Mouse (Mus musculus) ES-Bruce4 (cell line): Measurements from ENCODE around the gene Tcf12. TPM values are rescaled to one million over a fixed set of nuclear protein-coding genes. Genes with fewer than 3 reads are reported as not detected.

Experiments used
- H3K27ac ChIP-seq: 2 replicates; pipeline ENCODE4 v1.5.1; 2012; ENCODE audit warnings: low read length, inconsistent platforms; ENCODE audit not compliant: insufficient read depth
- H3K27me3 ChIP-seq: 2 replicates; pipeline ENCODE4 v1.6.1; 2012; ENCODE audit warnings: mild to moderate bottlenecking, low read length, inconsistent platforms; ENCODE audit not compliant: control insufficient read depth, poor library complexity, insufficient read depth, severe bottlenecking
- H3K36me3 ChIP-seq: 2 replicates; pipeline ENCODE4 v1.6.1; 2012; ENCODE audit warnings: inconsistent platforms, mild to moderate bottlenecking, low read length, moderate library complexity; ENCODE audit not compliant: control insufficient read depth, poor library complexity, insufficient read depth, severe bottlenecking
- H3K4me1 ChIP-seq: one replicate; pipeline ENCODE4 v1.8.1; 2011; ENCODE audit warnings: low read length; ENCODE audit not compliant: control insufficient read depth, insufficient read depth
- H3K4me3 ChIP-seq: 2 replicates; pipeline ENCODE4 v1.5.1; 2011; ENCODE audit warnings: low read depth, mild to moderate bottlenecking, low read length
- H3K9ac ChIP-seq: 2 replicates; pipeline ENCODE4 v1.6.1; 2012; ENCODE audit warnings: low read depth, mild to moderate bottlenecking, inconsistent platforms; ENCODE audit not compliant: poor library complexity, severe bottlenecking
- H3K9me3 ChIP-seq: replicated peaks from 2 replicates; pipeline ENCODE4 v1.6.1; 2012; ENCODE audit warnings: mild to moderate bottlenecking, low read length, inconsistent platforms; ENCODE audit not compliant: control insufficient read depth, poor library complexity, insufficient read depth, severe bottlenecking
- CTCF ChIP-seq: IDR thresholded peaks from one replicate; pipeline ENCODE4 v1.8.1; 2011; ENCODE audit warnings: low read depth, low read length
- EP300 ChIP-seq: IDR thresholded peaks from 2 replicates; pipeline ENCODE4 v1.6.1; 2011; ENCODE audit warnings: low read depth, low read length; ENCODE audit not compliant: insufficient read depth
- POLR2A ChIP-seq: IDR thresholded peaks from one replicate; pipeline ENCODE4 v1.8.1; 2011; ENCODE audit warnings: low read length; ENCODE audit not compliant: insufficient read depth
- polyA plus RNA-seq: library from polyadenylated mRNA; stranded (reverse); fragments of >200 nt; gene quantifications from 2 replicates; pipeline ENCODE4 v1.2.4, GENCODE M21; 2011; ENCODE audit warnings: low read depth; ENCODE audit not compliant: missing spikeins, insufficient read depth, insufficient read length

Gene Tcf12
- polyA plus RNA-seq, 1 experiment: 52.6 TPM

DNA sequence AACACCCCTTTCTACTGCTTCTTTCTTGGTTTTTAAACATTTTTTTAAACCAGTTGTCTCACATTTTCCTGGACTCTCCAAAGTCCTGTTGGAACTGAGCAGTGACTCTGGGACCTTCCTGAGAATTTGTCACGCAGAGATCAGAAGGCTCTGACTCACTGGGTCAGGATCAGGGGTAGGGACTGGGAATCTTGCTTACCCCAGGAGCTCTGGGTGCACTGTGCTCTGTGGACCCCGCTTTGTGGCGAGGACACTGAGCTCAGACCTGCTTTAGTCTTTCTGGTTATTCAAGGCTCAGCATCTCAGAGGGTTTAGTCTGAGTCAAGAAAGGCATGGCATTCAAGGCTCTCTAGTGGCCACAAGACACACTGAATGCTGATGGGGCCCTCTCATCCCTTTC lies 281.9 kb downstream of the Tcf12 start:
- H3K27me3 ChIP-seq: no peaks in the 10 kb centered on the region
- H3K9ac ChIP-seq: no peak overlapping the region
- H3K36me3 ChIP-seq: no peaks in the 10 kb centered on the region
- H3K4me1 ChIP-seq: no peaks in the 10 kb centered on the region
- H3K9me3 ChIP-seq: no peaks in the 10 kb centered on the region
- H3K27ac ChIP-seq: no peak overlapping the region
- H3K4me3 ChIP-seq: no peak overlapping the region
- TF ChIP-seq POLR2A: no peak
- no peak for TF ChIP-seq CTCF
- no peak for TF ChIP-seq EP300

DNA sequence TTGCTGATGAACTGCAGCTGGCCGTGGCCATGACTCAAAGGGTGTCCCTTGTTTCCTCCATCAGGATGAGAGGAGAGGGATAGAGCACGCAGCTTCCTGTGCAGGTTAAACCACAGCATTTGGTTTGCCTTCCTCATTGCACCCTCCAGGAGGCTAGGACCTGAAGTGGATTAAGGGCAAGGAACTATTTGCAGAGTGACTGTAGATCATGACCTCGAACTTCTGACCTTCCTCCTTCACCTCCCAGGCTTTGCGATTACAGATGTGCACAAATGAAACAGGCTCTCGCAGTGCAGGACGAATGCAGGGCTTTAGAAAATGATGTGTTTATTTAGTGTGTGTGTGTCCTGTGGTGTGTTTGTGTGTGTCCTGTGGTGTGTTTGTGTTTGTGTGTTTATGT lies 282.5 kb downstream of the Tcf12 start:
- Histone ChIP-seq H3K27me3 (no peaks in the 10 kb centered on the region), H3K36me3 (no peaks in the 10 kb centered on the region), H3K9ac (no peak overlapping the region), H3K9me3 (no peaks in the 10 kb centered on the region), H3K27ac (no peak overlapping the region), H3K4me1 (no peaks in the 10 kb centered on the region), H3K4me3 (no peak overlapping the region)
- TF ChIP-seq POLR2A: no peak
- no peak for TF ChIP-seq CTCF
- TF ChIP-seq EP300: no peak

DNA sequence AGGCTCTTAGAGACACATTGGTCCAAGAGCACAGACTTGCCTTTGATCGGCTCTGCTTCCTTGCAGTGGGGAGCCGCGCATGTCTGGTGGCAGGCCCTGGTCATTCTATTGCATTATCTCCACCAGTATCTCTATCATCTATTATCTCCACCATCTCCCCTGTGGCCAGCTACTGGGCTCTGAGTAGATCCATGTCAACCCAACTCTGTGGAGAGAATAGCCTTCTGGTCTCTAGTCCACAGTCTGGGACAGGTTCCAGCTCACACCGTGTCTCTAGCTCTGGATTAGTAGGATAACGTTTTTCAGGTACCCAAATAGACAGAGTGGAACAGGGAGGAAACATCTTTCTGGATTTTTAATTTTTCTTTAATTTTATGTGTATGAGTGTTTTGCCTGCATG lies 284.3 kb downstream of the Tcf12 start:
- H3K27me3 ChIP-seq: no peaks in the 10 kb centered on the region
- no peaks in the 10 kb centered on the region for H3K36me3 ChIP-seq
- no peaks in the 10 kb centered on the region for H3K4me1 ChIP-seq
- H3K9me3 ChIP-seq: no peaks in the 10 kb centered on the region
- TF ChIP-seq POLR2A: no peak
- TF ChIP-seq EP300: no peak
- no peak for TF ChIP-seq CTCF
- H3K27ac ChIP-seq: no peak overlapping the region
- no peak overlapping the region for H3K4me3 ChIP-seq
- no peak overlapping the region for H3K9ac ChIP-seq

DNA sequence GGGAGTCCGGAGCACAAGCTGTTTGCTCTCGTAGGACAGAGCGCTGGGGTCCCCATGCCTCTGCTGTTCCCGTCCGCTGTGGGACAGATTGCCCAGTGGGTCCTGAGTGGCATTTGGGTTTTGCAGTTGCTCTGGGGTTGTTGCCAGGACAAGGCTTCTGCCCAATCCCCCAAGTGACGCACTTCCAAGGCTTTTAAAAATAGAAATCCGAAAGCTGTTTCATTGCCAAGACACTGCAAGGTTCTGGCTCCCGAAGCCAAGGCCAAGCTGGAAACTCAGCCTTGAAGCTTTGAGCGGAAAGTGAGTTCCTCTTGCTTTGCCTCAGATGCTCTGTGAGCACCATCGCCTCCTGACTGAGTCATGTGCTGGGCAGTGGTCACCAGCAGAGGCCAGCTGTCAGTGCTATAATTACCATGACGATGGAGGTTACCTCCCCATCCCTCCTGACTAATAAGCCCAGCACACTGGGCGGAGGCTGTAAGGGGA lies 285.6 kb downstream of the Tcf12 start:
- H3K9me3 ChIP-seq: no peaks in the 10 kb centered on the region
- no peaks in the 10 kb centered on the region for H3K4me1 ChIP-seq
- no peak overlapping the region for H3K4me3 ChIP-seq
- no peaks in the 10 kb centered on the region for H3K27me3 ChIP-seq
- H3K36me3 ChIP-seq: no peaks in the 10 kb centered on the region
- TF ChIP-seq EP300 (no peak), POLR2A (no peak), CTCF (no peak)
- no peak overlapping the region for H3K9ac ChIP-seq
- H3K27ac ChIP-seq: no peak overlapping the region

DNA sequence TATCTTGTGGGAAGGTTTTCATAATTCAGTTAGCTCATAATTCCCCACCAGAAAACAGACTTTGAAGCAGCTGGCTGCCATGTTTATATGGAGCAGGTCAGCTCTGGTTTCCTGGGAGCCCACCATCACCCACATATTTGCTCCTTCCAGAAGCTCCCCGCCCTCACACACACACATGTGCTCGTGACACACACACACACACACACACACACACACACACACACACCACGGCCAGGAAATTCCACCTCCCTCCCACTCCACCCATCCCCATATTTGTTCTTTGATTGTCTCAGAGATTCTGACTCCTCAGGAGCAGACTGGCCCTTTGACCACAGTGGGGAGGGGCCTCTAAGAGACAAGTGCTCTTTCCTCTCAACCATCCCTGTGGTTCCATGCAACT lies 289.7 kb downstream of the Tcf12 start:
- no peaks in the 10 kb centered on the region for H3K4me1 ChIP-seq
- H3K36me3 ChIP-seq: no peaks in the 10 kb centered on the region
- no peaks in the 10 kb centered on the region for H3K27me3 ChIP-seq
- no peak overlapping the region for H3K4me3 ChIP-seq
- no peak overlapping the region for H3K27ac ChIP-seq
- H3K9me3 ChIP-seq: no peaks in the 10 kb centered on the region
- TF ChIP-seq EP300 (no peak), CTCF (no peak), POLR2A (no peak)
- no peak overlapping the region for H3K9ac ChIP-seq

DNA sequence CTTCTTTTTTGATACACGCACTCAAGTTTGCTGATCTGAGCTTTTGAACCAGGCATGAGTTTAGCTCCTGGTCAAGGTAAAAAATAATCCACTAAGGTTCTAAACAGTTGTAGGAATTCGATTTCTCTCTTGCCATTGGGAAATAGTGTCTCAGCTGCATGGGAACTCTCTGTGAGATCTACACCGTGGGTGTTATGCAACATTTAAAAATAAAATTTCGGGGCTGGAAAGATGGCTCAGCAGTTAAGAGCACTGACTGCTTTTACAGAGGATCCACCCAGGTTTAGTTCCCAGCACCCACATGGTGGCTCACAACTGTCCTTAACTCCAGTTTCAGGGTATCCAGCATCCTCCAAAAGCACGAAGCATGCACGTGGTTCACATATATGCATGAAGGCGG lies 293.2 kb downstream of the Tcf12 start:
- no peak overlapping the region for H3K4me3 ChIP-seq
- no peak overlapping the region for H3K27ac ChIP-seq
- no peaks in the 10 kb centered on the region for H3K4me1 ChIP-seq
- H3K27me3 ChIP-seq: no peaks in the 10 kb centered on the region
- TF ChIP-seq EP300 (no peak), POLR2A (no peak)
- H3K9me3 ChIP-seq: no peaks in the 10 kb centered on the region
- H3K36me3 ChIP-seq: no peaks in the 10 kb centered on the region
- no peak overlapping the region for H3K9ac ChIP-seq
